Mouse (Mus musculus): ENCODE data around the gene Ptger4. TPM values are rescaled to one million over a fixed set of nuclear protein-coding genes. Genes with fewer than 3 reads are reported as not detected.

Ptger4 gene
- 3.6 TPM for polyA plus RNA-seq (2014; fragmentation: Illumina TruSeq; extraction: RNeasy Lipid Tissue Mini Kit (QIAGEN cat#74804); ENCODE audit: low read depth, low replicate concordance)

DNA sequence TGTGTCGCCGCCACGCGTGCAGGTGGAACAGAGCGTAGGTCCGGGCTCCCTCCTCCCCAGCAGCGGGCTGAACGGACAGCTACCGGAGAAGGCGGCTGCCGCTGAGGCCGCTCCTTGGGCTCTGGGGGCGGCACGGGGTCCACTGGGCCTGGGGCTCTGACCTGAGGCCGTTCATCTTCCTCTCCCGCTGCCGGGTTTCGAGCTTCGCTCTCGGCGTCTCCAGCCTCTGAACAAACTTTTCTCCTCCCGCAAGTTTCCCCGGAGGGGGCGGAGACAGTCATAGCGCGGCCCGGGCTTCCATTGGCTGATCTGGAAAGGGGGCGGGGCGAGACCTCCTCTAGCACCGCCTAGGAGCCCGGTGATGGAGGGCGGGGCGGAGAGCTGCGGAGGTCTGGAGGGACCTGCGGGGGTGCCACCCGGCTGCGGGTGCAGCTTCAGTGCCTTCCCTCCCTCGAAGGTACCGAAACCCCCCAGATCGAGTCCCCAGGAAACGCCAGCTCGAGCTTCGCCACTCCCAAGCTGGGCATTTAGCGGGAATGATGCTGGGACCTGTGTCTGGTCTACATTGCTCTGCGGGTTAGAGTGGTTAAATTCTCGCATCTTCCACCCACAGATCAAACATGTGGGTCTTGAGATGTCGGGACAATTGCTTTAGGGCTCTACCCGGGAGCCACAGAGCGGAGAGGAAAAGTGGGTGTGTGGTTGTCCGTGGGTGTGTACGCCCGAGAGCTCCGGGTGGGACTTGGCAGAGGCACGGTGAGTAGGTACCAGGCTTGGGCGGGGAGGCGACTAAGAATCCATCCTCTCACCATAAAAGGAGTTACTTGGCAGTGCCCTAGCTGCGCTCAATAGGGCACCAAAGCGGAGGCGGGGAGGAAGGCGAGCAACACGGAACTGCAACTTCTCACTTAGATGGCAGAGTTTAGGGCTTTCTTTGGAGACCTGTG lies at the start of gene Ptger4:
TSS of gene Ptger4 (minus strand) at position 229 of the 947 bp plus-strand sequence.

GRCm38 (mm10) chr15:5185366-5186292 lies 58.4 kb downstream of the Ptger4 start, which contains the start of gene Ttc33:
Ttc33 (plus strand) TSS chr15:5185525.

Other genes starting within 250 kb of the Ptger4 start
- gene C7, start 180.4 kb downstream of the Ptger4 start, polyA plus RNA-seq (2014; fragmentation: Illumina TruSeq; extraction: RNeasy Lipid Tissue Mini Kit (QIAGEN cat#74804); ENCODE audit: low read depth, low replicate concordance), result 12.1 TPM
- gene Card6, start 135.6 kb downstream of the Ptger4 start, polyA plus RNA-seq (2014; fragmentation: Illumina TruSeq; extraction: RNeasy Lipid Tissue Mini Kit (QIAGEN cat#74804); ENCODE audit: low read depth, low replicate concordance), result 6.0 TPM
- gene Rpl37, start 127.5 kb downstream of the Ptger4 start, polyA plus RNA-seq (2014; fragmentation: Illumina TruSeq; extraction: RNeasy Lipid Tissue Mini Kit (QIAGEN cat#74804); ENCODE audit: low read depth, low replicate concordance), result 17.3 TPM
- gene Prkaa1, start 100.3 kb downstream of the Ptger4 start, polyA plus RNA-seq (2014; fragmentation: Illumina TruSeq; extraction: RNeasy Lipid Tissue Mini Kit (QIAGEN cat#74804); ENCODE audit: low read depth, low replicate concordance), result 51.0 TPM
- gene Ttc33, start 58.7 kb downstream of the Ptger4 start, polyA plus RNA-seq (2014; fragmentation: Illumina TruSeq; extraction: RNeasy Lipid Tissue Mini Kit (QIAGEN cat#74804); ENCODE audit: low read depth, low replicate concordance), result 69.7 TPM